Mouse (Mus musculus): ENCODE measurements around the gene Vwa5b2. TPM values are rescaled to one million over a fixed set of nuclear protein-coding genes. Genes with fewer than 3 reads are reported as not detected.

Vwa5b2 gene
- polyA plus RNA-seq, 1 experiment from 2014 or later = 1.5 TPM

DNA sequence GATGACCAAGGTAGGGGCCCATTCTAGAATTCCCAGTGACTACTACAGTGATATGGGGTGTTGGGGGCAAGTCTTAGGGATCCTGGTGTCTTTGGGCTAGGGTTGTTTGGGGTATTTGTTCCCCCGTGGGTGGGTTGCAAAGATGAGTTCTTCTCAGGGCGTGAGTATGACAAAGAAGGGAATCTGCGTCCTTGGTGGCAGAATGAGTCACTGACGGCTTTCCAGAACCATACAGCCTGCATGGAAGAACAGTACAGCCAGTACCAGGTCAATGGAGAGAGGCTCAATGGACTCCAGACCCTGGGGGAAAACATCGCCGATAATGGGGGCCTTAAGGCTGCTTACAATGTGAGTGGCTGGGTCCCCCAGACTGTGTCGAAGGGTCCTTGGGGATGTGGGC, 54.6 kb downstream of the Vwa5b2 start:
- 87% methylated on average over 7 of the region's 7 CpGs for WGBS

GRCm38 (mm10) chr16:20651076-20651946, 62.0 kb downstream of the Vwa5b2 start, which contains the start of gene Psmd2:
Gene Psmd2, plus strand, starts transcription at chr16:20651652.
- 2% methylated on average over 46 of the region's 46 CpGs for WGBS
- peaks cover 27% of the 10 kb centered on the region for H3K36me3 ChIP-seq
- peak within 1 kb of the TSS; percentile 97 for H3K4me2 ChIP-seq (replicated peaks)
- H3K9ac ChIP-seq = peak within 1 kb of the TSS; percentile 92
- H3K9me3 ChIP-seq = no peaks in the 10 kb centered on the region
- peak within 1 kb of the TSS; percentile 74 for H3K27ac ChIP-seq
- peak within 1 kb of the TSS; percentile 92 for H3K4me3 ChIP-seq
- H3K4me1 ChIP-seq = peaks cover 16% of the 10 kb centered on the region
- peak; percentile 96 for ATAC-seq (ENCODE audit: low FRiP score, low read depth)
- H3K27me3 ChIP-seq = no peaks in the 10 kb centered on the region

More for the DNA sequence above, 54.6 kb downstream of the Vwa5b2 start:
- no peak overlapping the region for H3K9ac ChIP-seq
- no peaks in the 10 kb centered on the region for H3K27me3 ChIP-seq
- no peaks in the 10 kb centered on the region for H3K9me3 ChIP-seq
- no peaks in the 10 kb centered on the region for H3K4me1 ChIP-seq
- no peak overlapping the region for H3K4me2 ChIP-seq (replicated peaks)
- H3K4me3 ChIP-seq = no peak overlapping the region
- no peak for ATAC-seq (ENCODE audit: low FRiP score, low read depth)
- H3K36me3 ChIP-seq = no peaks in the 10 kb centered on the region
- no peak overlapping the region for H3K27ac ChIP-seq

- H3K4me2 ChIP-seq (replicated peaks) = peak overlapping the region; percentile 97
- H3K27me3 ChIP-seq = no peaks in the 10 kb centered on the region
- 0 out of 2 replicates have a peak overlapping the region, but pooled peaks have one; percentile 15 for H3K27ac ChIP-seq
- peak overlapping the region; percentile 92 for H3K4me3 ChIP-seq
- H3K9ac ChIP-seq = peak overlapping the region; percentile 92
- 9% methylated on average over 12 of the region's 12 CpGs for WGBS
- peak; percentile 13 for ATAC-seq (ENCODE audit: low FRiP score, low read depth)
- no peaks in the 10 kb centered on the region for H3K9me3 ChIP-seq
- H3K36me3 ChIP-seq = peaks cover 33% of the 10 kb centered on the region
- H3K4me1 ChIP-seq = peaks cover 16% of the 10 kb centered on the region
These were observed 62.7 kb downstream of the Vwa5b2 start for GRCm38 (mm10) chr16:20651947-20652310.

GRCm38 (mm10) chr16:20653315-20653714, 64.0 kb downstream of the Vwa5b2 start:
- Histone ChIP-seq H3K36me3 (peaks cover 47% of the 10 kb centered on the region), H3K27me3 (no peaks in the 10 kb centered on the region), H3K9me3 (no peaks in the 10 kb centered on the region), H3K4me2 (replicated peaks) (peak overlapping the region; percentile 97), H3K9ac (no peak overlapping the region), H3K4me1 (peaks cover 16% of the 10 kb centered on the region), H3K4me3 (no peak overlapping the region), H3K27ac (no peak overlapping the region)
- WGBS = 53% methylated on average over 2 of the region's 2 CpGs
- ATAC-seq (ENCODE audit: low FRiP score, low read depth) = no peak

MicroRNA genes within 50 kb of the gene (microRNA counts, 519-probe panel; counts per million panel counts)
- 3,250 counts per million, percentile 55 among the panel's probes with 10 or more counts for microRNA mmu-miR-1224

Small RNAs within 50 kb of the gene (microRNA-seq; reads per million reads assigned to microRNA genes)
- 0.52 reads per million for gene Mir1224

Other genes with a start within 250 kb of the Vwa5b2 start
- 86.9 and 100 TPM in 2 replicates for gene Abcc5, start 163.1 kb upstream of the Vwa5b2 start, polyA plus RNA-seq (2015; fragmentation: Nextera tagmentation; extraction: Ambion mirVana)
- gene Eif2b5, start 90.7 kb upstream of the Vwa5b2 start, polyA plus RNA-seq (2015; fragmentation: Nextera tagmentation; extraction: Ambion mirVana) = 109 and 113 TPM in 2 replicates
- gene Dvl3, start 72.5 kb upstream of the Vwa5b2 start, polyA plus RNA-seq (2015; fragmentation: Nextera tagmentation; extraction: Ambion mirVana) = 28.0 and 28.7 TPM in 2 replicates
- 629 and 657 TPM in 2 replicates for gene Ap2m1, start 54.0 kb upstream of the Vwa5b2 start, polyA plus RNA-seq (2015; fragmentation: Nextera tagmentation; extraction: Ambion mirVana)
- gene Abcf3, start 40.9 kb upstream of the Vwa5b2 start, polyA plus RNA-seq (2015; fragmentation: Nextera tagmentation; extraction: Ambion mirVana) = 68.1 and 78.1 TPM in 2 replicates
- 37.2 and 37.7 TPM in 2 replicates for gene Eef1akmt4, start 22.1 kb downstream of the Vwa5b2 start, polyA plus RNA-seq (2015; fragmentation: Nextera tagmentation; extraction: Ambion mirVana)
- gene Gm49333, start 22.1 kb downstream of the Vwa5b2 start, polyA plus RNA-seq (2015; fragmentation: Nextera tagmentation; extraction: Ambion mirVana) = not detected in 2 replicates
- 39.5 and 41.1 TPM in 2 replicates for gene Alg3, start 22.3 kb downstream of the Vwa5b2 start, polyA plus RNA-seq (2015; fragmentation: Nextera tagmentation; extraction: Ambion mirVana)
- 0.92 and 1.2 TPM in 2 replicates for gene Camk2n2, start 31.8 kb downstream of the Vwa5b2 start, polyA plus RNA-seq (2015; fragmentation: Nextera tagmentation; extraction: Ambion mirVana)
- 6.9 and 7.5 TPM in 2 replicates for gene Ece2, start 40.4 kb downstream of the Vwa5b2 start, polyA plus RNA-seq (2015; fragmentation: Nextera tagmentation; extraction: Ambion mirVana)
- gene Psmd2, start 62.2 kb downstream of the Vwa5b2 start, polyA plus RNA-seq (2015; fragmentation: Nextera tagmentation; extraction: Ambion mirVana) = 342 and 355 TPM in 2 replicates
- 175 and 183 TPM in 2 replicates for gene Eif4g1, start 78.8 kb downstream of the Vwa5b2 start, polyA plus RNA-seq (2015; fragmentation: Nextera tagmentation; extraction: Ambion mirVana)
- 8.5 and 10.4 TPM in 2 replicates for gene Fam131a, start 103.8 kb downstream of the Vwa5b2 start, polyA plus RNA-seq (2015; fragmentation: Nextera tagmentation; extraction: Ambion mirVana)
- gene Polr2h, start 128.2 kb downstream of the Vwa5b2 start, polyA plus RNA-seq (2015; fragmentation: Nextera tagmentation; extraction: Ambion mirVana) = 117 and 118 TPM in 2 replicates
- 23.3 and 23.5 TPM in 2 replicates for gene Clcn2, start 128.3 kb downstream of the Vwa5b2 start, polyA plus RNA-seq (2015; fragmentation: Nextera tagmentation; extraction: Ambion mirVana)
- 9.1 and 9.3 TPM in 2 replicates for gene Chrd, start 143.7 kb downstream of the Vwa5b2 start, polyA plus RNA-seq (2015; fragmentation: Nextera tagmentation; extraction: Ambion mirVana)
- 0.66 and 0.74 TPM in 2 replicates for gene Thpo, start 145.0 kb downstream of the Vwa5b2 start, polyA plus RNA-seq (2015; fragmentation: Nextera tagmentation; extraction: Ambion mirVana)